Mouse (Mus musculus) kidney, postnatal 14 days (tissue): ENCODE results near the gene Fxyd1.

ENCODE experiments used
- DNase-seq: peaks from one replicate; pipeline ENCODE4 v3.0.0; 2022; ENCODE audit warnings: mixed read lengths

Fxyd1 gene

GRCm38 (mm10) chr7:31057071-31057470, at the start of gene Fxyd1:
TSS of gene Fxyd1 (minus strand) at chr7:31057199.
- no peak for DNase-seq

GRCm38 (mm10) chr7:31106166-31106565, 49.2 kb upstream of the Fxyd1 start:
- DNase-seq: no peak

GRCm38 (mm10) chr7:31105061-31105768, 48.2 kb upstream of the Fxyd1 start:
- DNase-seq: peak; percentile 67

- DNase-seq: no peak
These were observed 43.8 kb upstream of the Fxyd1 start for GRCm38 (mm10) chr7:31100786-31101185.

GRCm38 (mm10) chr7:31099612-31099982, 42.6 kb upstream of the Fxyd1 start:
- no peak for DNase-seq

GRCm38 (mm10) chr7:31098697-31099611, 42.0 kb upstream of the Fxyd1 start:
- DNase-seq: no peak

GRCm38 (mm10) chr7:31097583-31098248, 40.7 kb upstream of the Fxyd1 start:
- DNase-seq: peak; percentile 94

- DNase-seq: no peak
These were observed 40.0 kb upstream of the Fxyd1 start for GRCm38 (mm10) chr7:31096892-31097564.

- no peak for DNase-seq
These were observed 37.9 kb upstream of the Fxyd1 start for GRCm38 (mm10) chr7:31094774-31095501.

- DNase-seq: no peak
These were observed 32.7 kb upstream of the Fxyd1 start for GRCm38 (mm10) chr7:31089721-31090120.

GRCm38 (mm10) chr7:31088206-31088605, 31.2 kb upstream of the Fxyd1 start:
- no peak for DNase-seq

GRCm38 (mm10) chr7:31087262-31087661, 30.3 kb upstream of the Fxyd1 start:
- no peak for DNase-seq

GRCm38 (mm10) chr7:31086175-31086755, 29.3 kb upstream of the Fxyd1 start:
- no peak for DNase-seq

- DNase-seq: peak; percentile 52
These were observed 28.2 kb upstream of the Fxyd1 start for GRCm38 (mm10) chr7:31085171-31085570.

- DNase-seq: peak; percentile 41
These were observed 27.1 kb upstream of the Fxyd1 start for GRCm38 (mm10) chr7:31084140-31084539.

- DNase-seq: peak; percentile 54
These were observed 26.0 kb upstream of the Fxyd1 start for GRCm38 (mm10) chr7:31082831-31083588.

GRCm38 (mm10) chr7:31082106-31082505, 25.1 kb upstream of the Fxyd1 start:
- no peak for DNase-seq

GRCm38 (mm10) chr7:31081106-31081505, 24.1 kb upstream of the Fxyd1 start:
- no peak for DNase-seq

GRCm38 (mm10) chr7:31080611-31081010, 23.6 kb upstream of the Fxyd1 start:
- no peak for DNase-seq

- no peak for DNase-seq
These were observed 22.7 kb upstream of the Fxyd1 start for GRCm38 (mm10) chr7:31079670-31080069.

- peak; percentile 56 for DNase-seq
These were observed 21.0 kb upstream of the Fxyd1 start for GRCm38 (mm10) chr7:31077885-31078445.
